Comparison of ENCODE assay signal across 8 mouse cellular contexts in genomic region chr12:108958991-108959638, GRCm38 (mm10).
A peak's percentile ranks its signal among the peaks of the same experiment; 100 is the strongest.
DNase-seq lines count a peak whose midpoint lies in the region; ATAC-seq and TF ChIP-seq lines count a peak whose summit lies in the region.

No protein-coding gene starts in this region.

- peak overlapping the region; percentile 52 for H3K4me2 ChIP-seq in intestine, embryonic 14.5 days (ENCODE audit: low read length)
- peak overlapping the region; percentile 55 for H3K4me2 ChIP-seq in neural tube, embryonic 13.5 days

- no peak for TF ChIP-seq CTCF in kidney, adult 2 months (conservative IDR thresholded peaks at IDR 0.05; ENCODE audit: insufficient read depth, insufficient read length, low read depth, low read length)

- WGBS in kidney, adult 2 months: 21% methylated on average over 23 of the region's 23 CpGs
- 7% methylated on average over 23 of the region's 23 CpGs for WGBS in intestine, embryonic 14.5 days
- WGBS in neural tube, embryonic 13.5 days: under 1% methylated on average over 23 of the region's 23 CpGs

- H3K9ac ChIP-seq in intestine, embryonic 14.5 days (ENCODE audit: low read length): no peak overlapping the region; the same call in 1 of the 2 replicates
- H3K9ac ChIP-seq in neural tube, embryonic 13.5 days: peak overlapping the region; percentile 50; the same call in 1 of the 2 replicates

- no peak for ATAC-seq in intestine, embryonic 14.5 days (replicated peaks; ENCODE audit: low FRiP score, low TSS enrichment, low read depth)
- peak; percentile 58 for ATAC-seq in neural tube, embryonic 13.5 days (ENCODE audit: low read depth)

- H3K9me3 ChIP-seq in intestine, embryonic 14.5 days (ENCODE audit: control insufficient read depth, low read length): no peaks in the 10 kb centered on the region
- no peaks in the 10 kb centered on the region for H3K9me3 ChIP-seq in neural tube, embryonic 13.5 days

- H3K36me3 ChIP-seq in kidney, adult 2 months (ENCODE audit: control insufficient read depth, insufficient read depth, low read length): no peaks in the 10 kb centered on the region
- H3K36me3 ChIP-seq in intestine, embryonic 14.5 days (ENCODE audit: control insufficient read depth, insufficient read depth, low read length): no peaks in the 10 kb centered on the region
- H3K36me3 ChIP-seq in neural tube, embryonic 13.5 days: no peaks in the 10 kb centered on the region

- H3K27ac ChIP-seq in kidney, adult 2 months (ENCODE audit: insufficient read depth, low read depth, low read length): no peak overlapping the region
- H3K27ac ChIP-seq in intestine, embryonic 14.5 days (ENCODE audit: low read depth): no peak overlapping the region
- H3K27ac ChIP-seq in neural tube, embryonic 13.5 days (replicated peaks): peak overlapping the region; percentile 81

- peak overlapping the region; percentile 6; the same call in 1 of the 2 replicates for H3K4me3 ChIP-seq in kidney, adult 2 months (ENCODE audit: insufficient read depth, low read depth, low read length)
- H3K4me3 ChIP-seq in intestine, embryonic 14.5 days (ENCODE audit: low read depth, low read length): peak overlapping the region; percentile 25
- H3K4me3 ChIP-seq in neural tube, embryonic 13.5 days: peak overlapping the region; percentile 21

- TF ChIP-seq POLR2A in kidney, adult 2 months (IDR thresholded peaks at IDR 0.05; ENCODE audit: low read depth, low read length): no peak

- peaks cover 14% of the 10 kb centered on the region; the same call in 1 of the 2 replicates for H3K4me1 ChIP-seq in kidney, adult 2 months (ENCODE audit: control insufficient read depth, insufficient read depth, low read length)
- peaks cover 15% of the 10 kb centered on the region for H3K4me1 ChIP-seq in intestine, embryonic 14.5 days (replicated peaks; ENCODE audit: control insufficient read depth, insufficient read depth, low read length)
- H3K4me1 ChIP-seq in neural tube, embryonic 13.5 days (replicated peaks): peaks cover 76% of the 10 kb centered on the region

- H3K27me3 ChIP-seq in kidney, adult 2 months (replicated peaks; ENCODE audit: control insufficient read depth, insufficient read depth, low read length): no peaks in the 10 kb centered on the region
- H3K27me3 ChIP-seq in intestine, embryonic 14.5 days (replicated peaks; ENCODE audit: control insufficient read depth, insufficient read depth, low read length): no peaks in the 10 kb centered on the region
- no peaks in the 10 kb centered on the region for H3K27me3 ChIP-seq in neural tube, embryonic 13.5 days

- DNase-seq in kidney, adult 2 months: no peak
- no peak for DNase-seq in kidney, adult 18-20 months
- peak; percentile 70 for DNase-seq in embryo, embryonic 11 days
- DNase-seq in intestine, embryonic 14.5 days (ENCODE audit: low spot score): peak; percentile 55
- no peak for DNase-seq in layer of hippocampus, adult 11-12 months (ENCODE audit: low spot score)
- no peak for DNase-seq in spleen, postnatal 14 days (ENCODE audit: low spot score in 2 of 2)
- DNase-seq in ovary, postnatal 36 days (ENCODE audit: low spot score): no peak

Comparison
In these comparisons a context has a peak if more than half of its experiments do, and no peak if none do; other contexts are left out.
1. DNase-seq: peak in embryo, embryonic 11 days (single experiment) and intestine, embryonic 14.5 days (single experiment); none in kidney, adult 2 months (single experiment), kidney, adult 18-20 months (single experiment), layer of hippocampus, adult 11-12 months (single experiment), spleen, postnatal 14 days (0 of 2) and ovary, postnatal 36 days (single experiment).
2. Peak in every context shown above with its lines, with median percentiles within 50 percentile points of each other: H3K4me3 ChIP-seq.